Mouse (Mus musculus) CD8-positive naive resting alpha-beta T cell, adult 2 months (primary cell): ENCODE results near the gene Spice1.

Experiments
- DNase-seq, 2 experiments: peaks; one replicate each; pipeline ENCODE4 v3.0.0; 2022; ENCODE audit warnings: low read depth in 2 of 2, low spot score in 2 of 2

Gene Spice1

DNA sequence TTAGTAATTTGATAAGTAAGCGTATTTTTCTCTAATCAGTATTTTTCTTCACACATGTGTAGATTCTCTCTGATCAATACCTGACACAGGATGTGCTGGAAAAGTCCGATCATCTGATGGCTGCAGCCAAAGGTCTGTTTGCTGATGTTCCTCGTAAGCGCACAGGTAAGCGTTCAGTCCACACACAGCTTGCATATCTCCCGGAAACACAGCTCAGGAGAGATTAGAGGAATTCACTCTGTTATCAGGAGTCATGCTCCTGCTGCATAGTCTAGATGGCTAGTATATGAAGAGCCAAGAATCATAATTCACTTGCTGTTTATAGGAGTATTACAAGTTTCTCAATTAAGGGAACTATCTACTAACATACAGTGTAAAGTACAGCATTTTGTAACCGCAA is 18.6 kb downstream of the Spice1 start:
- DNase-seq: no peak

DNA sequence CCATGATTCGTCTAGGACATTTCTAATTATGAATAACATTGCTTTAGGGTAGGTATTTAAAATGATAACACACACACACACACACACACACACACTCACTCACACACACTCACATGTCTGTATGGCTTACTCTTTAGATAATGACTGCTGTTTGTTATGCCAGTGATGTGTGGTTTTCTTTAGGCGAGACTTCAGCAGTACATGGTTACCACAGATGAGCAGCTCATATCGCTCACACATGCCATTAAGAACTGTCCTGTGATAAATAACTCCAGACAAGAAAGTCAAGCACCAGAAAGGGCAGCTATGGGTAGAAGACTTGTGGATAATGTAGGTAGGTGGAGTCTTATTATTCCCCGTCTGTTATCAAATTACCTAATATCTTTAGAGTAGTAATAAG is 28.5 kb downstream of the Spice1 start:
- DNase-seq: no peak

DNA sequence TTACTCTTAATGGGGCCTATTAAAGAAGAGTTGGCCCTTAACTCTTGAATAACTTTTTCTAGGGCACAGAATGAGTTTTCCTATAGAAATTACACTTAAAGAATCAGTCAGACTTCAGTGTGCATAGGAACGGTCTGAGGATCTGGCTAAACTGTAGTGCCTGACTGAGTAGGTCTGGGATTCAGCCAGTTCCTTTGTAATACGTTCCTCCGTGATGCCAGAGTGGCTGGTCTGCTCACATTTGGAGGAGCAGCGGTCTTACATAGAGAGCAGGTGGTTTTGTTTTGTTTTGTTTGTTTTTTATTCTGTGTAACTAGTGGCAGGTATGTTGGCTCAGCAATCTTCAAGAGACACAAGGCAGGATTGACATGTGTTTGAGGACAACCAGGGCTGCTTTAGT is 33.1 kb downstream of the Spice1 start:
- DNase-seq: no peak

DNA sequence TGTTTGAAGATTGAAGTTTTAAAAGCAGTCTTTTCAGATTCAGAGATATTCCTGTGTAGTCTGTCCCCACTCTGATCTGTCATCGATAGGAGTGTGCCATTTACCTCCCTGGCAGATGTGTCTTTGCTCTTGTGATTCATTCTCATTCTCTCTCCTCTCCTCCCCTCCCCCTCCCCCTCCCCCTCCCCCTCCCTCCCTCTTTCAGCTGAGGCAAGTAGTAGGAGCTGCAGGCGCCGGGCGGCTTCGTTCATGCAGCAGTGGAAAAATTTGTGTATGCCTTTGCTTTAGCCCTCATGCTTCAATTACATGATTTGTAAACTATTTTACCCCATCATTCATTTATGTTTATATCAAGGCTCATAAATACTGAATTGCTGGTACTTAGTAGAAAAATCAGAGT is 34.7 kb downstream of the Spice1 start:
- DNase-seq: no peak

DNA sequence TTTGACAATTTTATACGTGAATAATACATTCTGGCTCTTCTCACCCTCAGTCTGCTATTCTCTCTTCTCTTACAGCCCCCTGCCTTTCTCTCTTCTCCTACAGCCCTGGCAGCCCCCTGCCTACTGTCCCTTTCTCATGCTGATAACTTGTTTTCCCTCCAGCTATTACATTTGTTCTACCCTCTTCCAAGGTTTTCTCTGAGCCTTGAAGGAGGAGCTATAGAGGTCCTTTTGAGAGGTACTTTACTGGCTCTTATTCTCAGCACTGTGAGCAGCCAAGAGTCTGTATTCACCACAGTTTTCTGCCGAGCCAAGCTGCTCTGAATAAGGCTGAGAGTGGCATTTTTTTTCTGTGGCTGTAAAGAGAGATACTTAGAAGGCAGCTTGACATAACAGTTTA is 36.6 kb downstream of the Spice1 start:
- DNase-seq: no peak

DNA sequence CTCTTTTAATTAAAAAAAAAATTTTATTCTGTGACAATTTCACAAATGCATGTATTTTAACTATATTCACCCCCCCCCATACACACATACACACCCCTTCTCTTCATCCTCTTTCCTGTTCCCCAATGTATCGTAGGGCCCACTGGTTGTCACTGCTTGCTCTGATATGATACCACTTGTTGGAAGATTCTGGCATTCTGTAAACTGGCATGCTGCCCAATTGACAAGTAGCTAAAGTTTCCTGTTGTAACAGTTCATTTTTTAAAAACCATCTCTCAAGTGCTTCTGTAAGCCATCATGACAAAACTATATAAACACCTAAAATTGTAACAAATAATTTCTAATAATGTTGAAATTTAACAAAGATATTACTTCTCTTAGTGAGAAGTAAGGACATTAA is 37.3 kb downstream of the Spice1 start:
- no peak for DNase-seq

DNA sequence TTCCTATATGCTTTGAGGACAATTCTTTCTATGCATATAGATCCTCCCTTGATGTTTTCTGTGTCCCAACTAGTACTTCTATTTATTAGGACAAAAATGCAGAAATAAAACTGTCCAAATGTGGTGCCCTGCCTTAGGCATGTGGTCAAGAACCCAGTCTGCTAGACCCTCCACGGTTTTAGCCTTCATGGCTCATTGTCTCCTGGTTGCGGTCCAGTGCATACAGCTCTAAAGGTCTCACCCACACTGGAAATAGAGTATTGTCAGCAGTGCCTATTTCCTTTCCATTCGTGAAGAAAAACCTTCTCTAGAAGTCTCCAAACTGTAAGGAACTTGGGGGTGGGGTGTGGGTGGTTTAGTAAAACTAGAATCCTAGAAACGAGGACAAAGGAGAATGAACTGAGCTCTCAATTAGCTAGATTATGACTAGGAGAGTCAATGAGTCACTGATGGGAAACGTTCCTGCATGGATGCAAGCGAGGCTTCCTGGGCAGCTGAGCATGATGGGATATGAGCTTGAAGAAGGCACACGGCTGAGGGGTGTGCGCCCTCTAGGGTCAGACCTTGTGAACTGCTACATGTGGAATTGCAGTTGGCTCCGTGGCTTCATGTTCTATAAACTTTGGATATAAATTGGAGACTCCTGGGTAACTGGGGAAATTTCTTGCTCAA is 45.1 kb downstream of the Spice1 start:
- no peak for DNase-seq

DNA sequence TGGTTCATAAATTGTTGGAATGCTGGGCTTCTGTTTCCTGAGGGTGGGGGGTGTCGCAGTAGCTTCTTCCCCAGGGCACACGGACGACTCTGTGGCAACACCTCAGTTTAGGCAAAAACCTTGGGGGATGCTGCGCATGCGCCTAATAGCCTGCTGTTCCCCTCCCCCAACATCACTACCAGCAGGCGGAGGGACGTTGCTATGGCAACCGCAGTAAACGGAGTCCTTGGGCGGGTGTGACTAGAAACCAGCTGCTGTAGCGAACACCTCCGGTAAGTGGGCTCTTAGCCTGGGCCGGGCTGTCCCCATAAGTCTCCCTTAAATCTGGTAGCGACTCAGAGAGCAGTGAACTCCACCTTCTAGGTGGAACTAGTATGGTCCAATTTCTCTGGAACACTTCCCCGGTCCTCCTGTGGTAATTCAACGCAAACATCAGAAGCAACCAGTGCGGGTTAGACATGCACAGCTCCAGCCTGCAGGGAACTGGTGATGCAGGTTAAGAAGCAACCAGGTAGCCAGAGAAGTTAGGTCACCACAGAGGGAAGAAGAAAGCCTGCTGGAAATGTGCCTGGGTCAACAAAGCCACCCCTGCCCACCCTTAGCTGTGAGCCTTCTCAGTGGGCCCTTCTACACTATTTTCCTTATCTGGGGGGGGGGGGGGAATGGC is 47.8 kb downstream of the Spice1 start, which contains the start of gene Cfap44:
Gene Cfap44 (plus strand): TSS at position 220 of the 667 bp plus-strand sequence.
- DNase-seq: peak; percentile 6 to 30

DNA sequence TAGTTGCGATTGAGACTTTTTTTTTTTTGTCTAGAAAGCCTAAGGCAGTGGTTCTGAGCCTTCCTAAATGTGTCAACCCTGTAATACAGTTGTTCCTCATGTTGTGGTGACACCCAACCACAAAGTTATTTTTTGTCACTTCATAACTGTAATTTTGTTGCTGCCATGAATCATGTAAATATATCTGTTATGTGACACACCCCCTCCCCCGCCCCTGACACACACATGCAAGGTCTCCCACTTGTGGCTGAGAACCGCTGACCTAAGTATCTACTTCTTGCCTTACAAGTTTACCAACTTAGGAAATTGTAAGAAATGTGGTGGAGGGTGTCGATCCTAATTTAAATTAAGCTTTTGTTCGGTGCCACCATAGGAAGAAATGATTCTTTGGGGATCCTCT is 58.0 kb downstream of the Spice1 start:
- DNase-seq: no peak

DNA sequence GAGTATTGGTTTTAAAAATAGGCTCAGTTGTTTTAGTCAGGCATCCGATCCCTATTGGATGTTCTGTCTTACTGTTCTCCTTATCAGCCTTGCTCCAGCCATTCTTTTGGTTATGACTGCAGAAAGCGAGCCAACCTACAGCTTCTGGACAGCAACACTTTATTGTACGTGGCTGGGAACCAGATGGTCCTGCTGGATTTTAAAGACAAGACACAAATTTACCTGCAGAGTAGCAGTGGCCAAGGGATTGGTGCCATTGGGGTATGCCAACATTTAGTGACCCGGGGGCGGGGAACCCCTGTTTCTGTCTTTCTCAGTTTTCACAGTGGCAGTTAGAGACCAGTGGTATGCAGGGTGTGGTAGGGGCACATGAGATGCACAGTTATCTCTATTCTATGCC is 60.3 kb downstream of the Spice1 start:
- DNase-seq: no peak

DNA sequence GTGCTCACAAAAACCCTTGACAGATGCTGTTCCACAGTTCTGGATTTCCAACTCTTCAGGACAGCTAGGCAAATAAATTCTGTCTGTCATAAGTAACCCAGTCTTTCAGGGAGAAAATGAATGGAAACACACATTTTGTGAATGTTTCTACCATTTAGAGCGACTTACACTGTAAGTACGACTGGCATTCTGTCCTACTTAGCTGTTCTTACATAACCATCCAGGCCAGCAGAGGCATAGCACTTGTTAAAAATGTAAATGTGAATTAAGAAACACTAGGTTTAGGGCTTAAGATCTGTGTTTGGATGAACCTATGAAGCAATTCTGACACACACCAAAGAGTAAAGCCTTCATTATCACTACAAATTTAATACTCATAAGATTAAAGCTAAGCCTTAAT is 61.4 kb downstream of the Spice1 start:
- DNase-seq: no peak

DNA sequence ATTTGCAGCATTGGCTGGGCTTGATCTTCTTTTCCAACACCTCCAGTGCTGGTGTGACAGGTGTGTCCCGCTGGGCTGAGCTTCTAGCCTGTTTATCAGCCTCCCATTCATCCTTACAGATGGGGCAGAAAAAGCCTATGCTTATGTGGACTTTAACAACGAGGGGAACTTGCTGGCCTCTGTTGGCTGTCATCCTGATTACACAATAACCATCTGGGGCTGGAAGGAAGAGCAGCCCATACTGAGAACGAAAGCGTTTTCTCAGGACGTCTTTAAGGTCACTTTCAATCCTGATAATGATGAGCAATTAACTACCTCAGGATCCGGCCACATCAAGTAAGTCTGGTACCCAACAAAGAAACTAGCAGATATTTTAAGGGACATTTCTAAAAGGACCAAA is 63.3 kb downstream of the Spice1 start:
- DNase-seq: no peak

DNA sequence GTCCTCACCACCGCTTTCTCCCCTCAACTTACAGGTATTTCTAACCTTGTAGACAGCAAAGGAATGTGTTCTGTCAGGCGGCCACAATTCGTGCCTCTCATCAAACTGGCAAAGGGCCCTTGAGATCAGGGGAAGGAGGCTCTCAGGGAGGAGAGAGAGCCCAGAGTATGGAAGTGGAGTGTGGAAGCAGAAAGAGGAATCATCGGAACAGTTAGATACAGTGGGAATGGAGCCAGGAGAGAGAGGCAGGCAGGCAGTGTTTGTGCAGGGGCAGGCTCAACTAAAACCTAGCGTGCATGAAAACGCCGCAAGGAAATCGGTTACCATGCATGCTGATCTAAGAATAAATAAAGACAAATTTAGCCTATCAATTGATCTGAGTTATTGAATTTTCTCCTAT is 70.7 kb downstream of the Spice1 start:
- no peak for DNase-seq

DNA sequence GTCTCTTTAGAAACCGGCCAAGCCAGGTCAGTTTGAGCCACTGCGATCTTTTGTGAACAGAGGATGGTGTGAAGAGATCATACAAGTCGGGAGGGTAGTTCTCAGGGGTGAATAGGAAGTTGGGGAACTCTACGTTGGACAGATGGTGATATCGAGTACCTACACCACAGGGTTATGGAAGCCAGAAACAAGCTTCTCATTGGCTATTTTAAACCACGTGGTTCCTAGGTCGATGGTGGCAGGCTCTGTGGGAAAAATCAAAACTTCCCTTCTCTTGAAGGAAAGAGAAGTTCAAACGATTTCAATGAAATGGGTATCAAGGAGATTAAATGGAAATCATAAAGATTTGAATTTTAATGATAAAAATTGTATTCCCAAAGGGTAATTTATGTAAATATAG is 74.8 kb downstream of the Spice1 start:
- no peak for DNase-seq

DNA sequence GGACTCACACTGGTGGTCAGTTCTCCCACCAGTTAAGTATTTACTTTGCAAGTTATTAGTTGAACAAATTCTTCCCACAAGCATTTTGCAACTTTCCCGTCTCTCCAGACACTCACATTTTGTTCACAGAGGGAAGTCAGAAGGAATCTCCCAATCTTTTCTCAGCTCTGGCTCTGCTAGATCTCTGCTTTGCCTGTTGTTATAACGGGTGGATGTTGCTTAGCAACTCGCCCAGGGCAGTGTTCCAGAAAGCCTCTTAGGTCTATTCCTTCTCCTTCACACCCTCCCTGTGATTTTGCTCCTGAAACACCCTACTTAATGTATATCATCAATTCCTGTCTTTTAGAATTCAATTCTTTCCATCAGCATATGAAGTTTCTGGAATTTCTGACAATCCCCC is 76.6 kb downstream of the Spice1 start:
- DNase-seq: no peak

DNA sequence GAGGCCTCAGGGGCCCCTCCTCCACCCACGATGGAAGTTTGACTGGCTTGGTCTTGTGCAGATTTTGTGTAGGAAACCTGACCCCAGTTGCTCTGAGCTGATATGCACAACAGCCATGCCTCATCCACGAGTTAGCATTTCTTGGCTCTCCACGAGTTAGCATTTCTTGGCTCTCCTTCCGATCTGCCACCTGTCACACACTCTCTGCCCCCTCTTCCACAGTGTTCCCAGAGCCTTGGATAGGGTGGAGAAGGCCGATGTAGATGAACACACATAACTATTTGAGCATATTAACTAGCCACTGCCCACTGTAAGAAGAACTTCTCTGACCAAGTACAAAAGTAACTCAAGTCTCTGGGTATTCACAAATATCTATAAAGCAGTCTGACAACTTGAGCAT is 81.5 kb downstream of the Spice1 start:
- no peak for DNase-seq

DNA sequence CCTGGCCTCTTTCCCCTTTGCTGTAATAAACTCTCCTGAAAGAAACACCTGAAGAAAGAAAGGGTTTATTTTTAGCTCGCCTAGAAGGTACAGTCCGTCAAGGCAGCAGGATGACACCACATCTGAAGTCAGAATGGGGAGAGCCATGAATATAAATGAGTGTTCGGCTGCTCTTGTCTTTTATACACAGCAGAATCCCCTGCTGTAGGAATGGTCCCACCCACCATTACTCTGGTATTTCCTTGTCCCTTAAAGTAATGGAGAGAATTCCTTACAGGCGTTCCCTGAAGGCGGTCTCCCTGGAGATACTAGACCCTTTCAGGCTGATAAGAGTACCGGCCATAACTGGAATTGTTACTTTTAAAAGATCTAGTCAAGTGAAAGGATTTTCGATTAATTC is 83.1 kb downstream of the Spice1 start:
- DNase-seq: no peak

DNA sequence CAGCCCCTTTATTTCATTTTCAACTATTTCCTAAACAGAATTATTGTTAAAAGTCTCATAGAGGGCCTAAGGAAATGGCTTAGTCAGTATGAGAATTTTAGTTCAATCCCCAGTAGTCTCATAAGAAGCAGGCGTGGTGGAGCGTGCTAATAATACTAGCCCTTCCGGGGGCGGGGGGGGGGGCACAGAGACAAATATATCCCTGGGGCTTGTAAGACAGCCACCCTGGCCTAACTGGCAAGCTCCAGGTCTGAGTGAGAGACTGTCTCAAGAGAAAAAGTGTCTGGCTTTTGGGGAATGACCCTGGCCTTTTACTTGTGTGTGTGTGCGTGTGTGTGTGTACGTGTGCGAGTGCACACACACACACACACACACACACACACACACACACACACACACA is 88.0 kb downstream of the Spice1 start:
- no peak for DNase-seq

DNA sequence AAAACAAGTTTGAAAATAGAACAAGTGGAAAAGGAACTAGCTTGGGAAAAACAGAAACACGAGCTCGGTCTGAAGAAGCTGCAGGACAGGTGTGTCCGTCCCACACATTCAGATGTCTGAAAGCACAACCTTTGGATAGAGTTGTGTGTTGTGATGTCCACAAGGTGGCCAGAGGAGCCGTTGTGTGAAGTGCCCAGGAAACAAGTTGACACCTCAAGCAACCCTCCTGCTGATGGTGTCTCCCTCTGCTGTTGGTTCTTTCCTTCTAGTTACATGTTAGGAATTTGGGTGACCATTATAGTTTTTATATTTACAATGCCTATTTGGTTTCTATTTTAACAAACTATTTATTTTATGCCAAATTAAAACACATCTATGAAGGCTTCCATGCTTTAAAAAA is 88.6 kb downstream of the Spice1 start:
- no peak for DNase-seq
